Mouse (Mus musculus): Measurements from ENCODE around the gene Hsd11b1.

- no peak for TF ChIP-seq CTCF (IDR thresholded peaks at IDR 0.05; ENCODE audit: low read depth)
- no peak for TF ChIP-seq EP300 (IDR thresholded peaks at IDR 0.05; ENCODE audit: low read depth)
Observed at GRCm38 (mm10) chr1:193234130-193234645, 29.7 kb downstream of the Hsd11b1 start.

Data from heart, postnatal 0 days (tissue).